Mouse (Mus musculus): ENCODE results near the gene Usp21.

GRCm38 (mm10) chr1:171251594-171252324 lies 36.0 kb downstream of the Usp21 start:
- TF ChIP-seq CTCF (IDR thresholded peaks at IDR 0.05; ENCODE audit: insufficient read depth, low read depth, low read length) (no peak), POLR2A (IDR thresholded peaks at IDR 0.05; ENCODE audit: insufficient read depth, low read depth, low read length) (no peak)

Data from olfactory bulb, adult 2 months (tissue).